ENCODE assay signal across 10 mouse cellular contexts in genomic region chr6:91738058-91738457, GRCm38 (mm10). TPM values are rescaled to one million over a fixed set of nuclear protein-coding genes. Genes with fewer than 3 reads are reported as not detected.
DNase-seq lines count a peak whose midpoint lies in the region; ATAC-seq lines count a peak whose summit lies in the region.
"Had no signal": no experiment of that assay in that cellular context is flagged by ENCODE, and none has a peak within 500 bp of the region (broad histone marks: within the 10 kb centered on the region; RNA-seq: fewer than 3 reads in every experiment).

No protein-coding gene starts in this region.

- peaks cover 91% of the 10 kb centered on the region for H3K36me3 ChIP-seq in hindbrain, embryonic 13.5 days
- H3K36me3 ChIP-seq in hindbrain, embryonic 14.5 days (replicated peaks; ENCODE audit: control insufficient read depth, insufficient read depth), result peaks cover 94% of the 10 kb centered on the region

- H3K4me1 ChIP-seq in hindbrain, embryonic 13.5 days (replicated peaks), result peaks cover 11% of the 10 kb centered on the region
- no peaks in the 10 kb centered on the region for H3K4me1 ChIP-seq in hindbrain, embryonic 14.5 days (replicated peaks; ENCODE audit: control insufficient read depth, insufficient read depth, low read length)
- H3K4me1 ChIP-seq in brown adipose tissue, adult 24 weeks (ENCODE audit: control insufficient read depth, insufficient read depth, insufficient read length, low read length), result peaks cover 30% of the 10 kb centered on the region

- H3K27ac ChIP-seq in hindbrain, embryonic 13.5 days, result 0 out of 2 replicates have a peak overlapping the region, but pooled peaks have one; percentile 30
- no peak overlapping the region for H3K27ac ChIP-seq in hindbrain, embryonic 14.5 days
- H3K27ac ChIP-seq in brown adipose tissue, adult 24 weeks (replicated peaks; ENCODE audit: low read depth, low read length), result peak overlapping the region; percentile 97

- H3K4me2 ChIP-seq in hindbrain, embryonic 13.5 days, result no peak overlapping the region
- H3K4me2 ChIP-seq in hindbrain, embryonic 14.5 days (replicated peaks), result no peak overlapping the region

- H3K27me3 ChIP-seq in hindbrain, embryonic 13.5 days, result no peaks in the 10 kb centered on the region
- no peaks in the 10 kb centered on the region for H3K27me3 ChIP-seq in hindbrain, embryonic 14.5 days (ENCODE audit: control insufficient read depth, insufficient read depth, low read length)

- H3K9ac ChIP-seq in hindbrain, embryonic 13.5 days, result no peak overlapping the region
- no peak overlapping the region for H3K9ac ChIP-seq in hindbrain, embryonic 14.5 days

- intact Hi-C loops in left cerebral cortex, postnatal 25 days (cut with DNase I), result no loop called here

- no peaks in the 10 kb centered on the region for H3K9me3 ChIP-seq in hindbrain, embryonic 13.5 days
- H3K9me3 ChIP-seq in hindbrain, embryonic 14.5 days (ENCODE audit: control insufficient read depth, low read length), result no peaks in the 10 kb centered on the region

- no peak overlapping the region for H3K4me3 ChIP-seq in hindbrain, embryonic 13.5 days
- H3K4me3 ChIP-seq in hindbrain, embryonic 14.5 days (replicated peaks; ENCODE audit: low read length), result no peak overlapping the region
- H3K4me3 ChIP-seq in brown adipose tissue, adult 24 weeks (ENCODE audit: insufficient read depth, low read depth, low read length), result no peak overlapping the region

- ATAC-seq in hindbrain, embryonic 13.5 days (ENCODE audit: low FRiP score), result no peak
- ATAC-seq in hindbrain, embryonic 14.5 days (ENCODE audit: low FRiP score), result no peak
- no peak for ATAC-seq in erythroblast, adult 5-6 weeks (replicated peaks; ENCODE audit: low FRiP score, poor library complexity, severe bottlenecking)

- no peak for DNase-seq in hindbrain, embryonic 14.5 days (ENCODE audit: low spot score)
- DNase-seq in heart, postnatal 4 days, result peak; percentile 44
- peak; percentile 65 for DNase-seq in lung, postnatal 10 days
- no peak for DNase-seq in left cerebral cortex, postnatal 25 days (ENCODE audit: low spot score in 2 of 2)
- no peak for DNase-seq in right cerebral cortex, postnatal 4 days
- DNase-seq: cerebellum, postnatal 36 days; liver had no signal

- 18% methylated on average over 5 of the region's 5 CpGs for WGBS in hindbrain, embryonic 13.5 days
- WGBS in hindbrain, embryonic 14.5 days, result 22% methylated on average over 5 of the region's 5 CpGs

RNA-seq across cellular contexts. Expression of gene Slc6a6, which starts 54.2 kb away (rescaled TPM):
- 91.0 and 98.3 TPM in 2 replicates for polyA plus RNA-seq in hindbrain, embryonic 13.5 days (2015; fragmentation: Nextera tagmentation; extraction: Ambion mirVana)
- 91.6 and 98.5 TPM in 2 replicates for polyA plus RNA-seq in hindbrain, embryonic 14.5 days (2014; fragmentation: Nextera tagmentation; extraction: Ambion mirVana)
- 33.0 and 38.9 TPM in 2 replicates for polyA plus RNA-seq in brown adipose tissue, adult 24 weeks (2012; ENCODE audit: insufficient read depth, insufficient read length, missing spikeins)
- 100 to 1,000 TPM; 142 to 158 TPM for total RNA-seq in heart, postnatal 4 days (2021)
- 12.1 and 15.0 TPM in 2 replicates for total RNA-seq in erythroblast, adult 5-6 weeks (2015; ENCODE audit: low replicate concordance)
- total RNA-seq in erythroblast, adult 5-6 weeks (2017; ENCODE audit: low replicate concordance), result 7.1 and 11.6 TPM in 2 replicates
- 100 to 1,000 TPM; 128 to 149 TPM for total RNA-seq in left cerebral cortex, postnatal 25 days (2021)

Comparison
In these comparisons a context has a peak if more than half of its experiments do, and no peak if none do; other contexts are left out.
1. DNase-seq: peak in heart, postnatal 4 days (single experiment) and lung, postnatal 10 days (single experiment); none in hindbrain, embryonic 14.5 days (single experiment), left cerebral cortex, postnatal 25 days (0 of 2) and right cerebral cortex, postnatal 4 days (single experiment).
2. RNA of gene Slc6a6, which starts 54.2 kb away (total RNA-seq): 142 to 158 TPM in heart, postnatal 4 days and 128 to 149 TPM in left cerebral cortex, postnatal 25 days; 7.1 to 15.0 TPM in erythroblast, adult 5-6 weeks; every median in the first group is over 4 times any median in the second.